8 mouse cellular contexts compared by ENCODE assay signal in the genomic region with DNA sequence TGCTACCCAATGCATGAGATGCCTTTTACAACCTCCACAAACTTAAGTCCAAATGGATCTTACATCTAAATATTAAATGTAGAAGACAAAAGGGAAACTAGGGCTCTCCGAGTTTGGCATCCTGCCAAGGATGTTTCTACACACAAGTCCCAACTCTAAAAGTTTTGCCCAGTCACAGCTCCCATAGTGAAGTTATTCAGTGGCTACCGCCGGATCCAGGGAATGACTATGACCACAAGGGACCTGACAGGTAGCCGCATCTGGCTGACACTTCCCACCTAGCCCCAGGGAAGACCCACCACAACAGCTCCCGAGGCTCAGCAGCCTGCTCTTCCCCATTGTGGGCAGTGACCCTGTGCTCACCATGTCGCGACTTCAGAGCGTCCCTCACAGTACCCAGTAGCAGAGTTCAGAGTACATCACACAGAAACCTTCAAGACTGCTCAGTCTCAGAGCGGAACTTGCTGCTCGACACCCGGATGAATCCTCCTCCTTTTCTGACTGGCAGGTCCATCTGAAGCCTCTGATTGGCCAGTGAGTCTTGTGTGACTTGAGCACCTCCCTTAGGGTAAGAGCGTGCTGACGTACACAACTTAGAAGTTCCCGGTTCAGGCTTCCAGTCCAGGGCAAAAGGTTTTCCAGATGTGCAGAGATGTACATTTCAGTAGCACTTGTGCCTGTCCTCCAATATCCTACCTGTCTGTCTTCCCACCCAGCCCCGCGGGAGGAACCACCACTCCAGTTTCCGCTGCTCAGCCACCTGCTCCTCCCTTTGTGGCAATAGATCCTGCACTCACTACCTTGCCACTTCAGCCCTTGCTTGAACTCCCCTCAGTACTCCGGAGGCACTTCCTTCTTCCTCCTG. TPM values are rescaled to one million over a fixed set of nuclear protein-coding genes. Genes with fewer than 3 reads are reported as not detected.
A peak's percentile ranks its signal among the peaks of the same experiment; 100 is the strongest.
DNase-seq lines count a peak whose midpoint lies in the region; ATAC-seq and TF ChIP-seq lines count a peak whose summit lies in the region.

Gene Zfp950, minus strand, starts transcription at position 499 of the 865 bp plus-strand sequence.

- TF ChIP-seq EP300 in liver, embryonic 14.5 days (IDR thresholded peaks at IDR 0.05; ENCODE audit: low read depth), result no peak
- TF ChIP-seq EP300 in stomach, postnatal 0 days (optimal IDR thresholded peaks at IDR 0.05), result no peak

- peak within 1 kb of the TSS; percentile 82 for H3K9ac ChIP-seq in heart, embryonic 15.5 days
- peak within 1 kb of the TSS; percentile 88 for H3K9ac ChIP-seq in liver, embryonic 14.5 days (replicated peaks)
- peak within 1 kb of the TSS; percentile 72 for H3K9ac ChIP-seq in neural tube, embryonic 11.5 days (ENCODE audit: low read length)
- peak within 1 kb of the TSS; percentile 85 for H3K9ac ChIP-seq in stomach, postnatal 0 days (ENCODE audit: low read length)

- DNase-seq in CD8-positive naive resting alpha-beta T cell, adult 2 months (ENCODE audit: low read depth in 2 of 2, low spot score in 2 of 2), result peak; percentile 75
- DNase-seq in c-Kit-positive CD71-negative TER-119-negative erythroid progenitor cells, embryonic 14.5 days (ENCODE audit: low read depth), result peak; percentile 73
- DNase-seq in forebrain, embryonic 10.5 days (ENCODE audit: extremely low spot score, low spot score), result peak; percentile 79
- peak; percentile 87 to 95 for DNase-seq in kidney, postnatal 25 days
- peak; percentile 86 to 90 (median 89) for DNase-seq in liver, embryonic 14.5 days (ENCODE audit: low read depth in 3 of 3, low spot score in 3 of 3)
- peak; percentile 80 for DNase-seq in neural tube, embryonic 11.5 days (ENCODE audit: low spot score)
- DNase-seq in stomach, postnatal 0 days (ENCODE audit: low spot score), result peak; percentile 84

- 2% methylated on average over 18 of the region's 18 CpGs for WGBS in forebrain, embryonic 10.5 days
- under 1% methylated on average over 18 of the region's 18 CpGs for WGBS in heart, embryonic 15.5 days
- whole genome bisulfite sequencing in liver, embryonic 14.5 days (ENCODE audit: insufficient replicate concordance), result under 1% methylated on average over 18 of the region's 18 CpGs
- WGBS in neural tube, embryonic 11.5 days, result 1% methylated on average over 18 of the region's 18 CpGs
- WGBS in stomach, postnatal 0 days, result 2% methylated on average over 18 of the region's 18 CpGs

- no peak; the same call in 1 of the 2 replicates for TF ChIP-seq CTCF in liver, embryonic 14.5 days (IDR thresholded peaks at IDR 0.05; ENCODE audit: low read depth)
- TF ChIP-seq CTCF in stomach, postnatal 0 days (IDR thresholded peaks at IDR 0.05; ENCODE audit: low read depth), result no peak

- no peaks in the 10 kb centered on the region for H3K27me3 ChIP-seq in forebrain, embryonic 10.5 days (ENCODE audit: poor library complexity, severe bottlenecking)
- H3K27me3 ChIP-seq in heart, embryonic 15.5 days, result no peaks in the 10 kb centered on the region
- H3K27me3 ChIP-seq in liver, embryonic 14.5 days (ENCODE audit: control insufficient read depth, insufficient read depth, low read length), result no peaks in the 10 kb centered on the region
- no peaks in the 10 kb centered on the region for H3K27me3 ChIP-seq in neural tube, embryonic 11.5 days (ENCODE audit: control insufficient read depth, insufficient read depth, low read length)
- no peaks in the 10 kb centered on the region for H3K27me3 ChIP-seq in stomach, postnatal 0 days (ENCODE audit: control insufficient read depth, insufficient read depth, low read length)

- peak within 1 kb of the TSS; percentile 83 for H3K27ac ChIP-seq in forebrain, embryonic 10.5 days
- peak within 1 kb of the TSS; percentile 67 for H3K27ac ChIP-seq in heart, embryonic 15.5 days
- peak within 1 kb of the TSS; percentile 63 for H3K27ac ChIP-seq in liver, embryonic 14.5 days
- no peak within 1 kb of the TSS for H3K27ac ChIP-seq in neural tube, embryonic 11.5 days (ENCODE audit: low read depth, low read length)
- H3K27ac ChIP-seq in stomach, postnatal 0 days (replicated peaks), result peak within 1 kb of the TSS; percentile 69

- peaks cover 6% of the 10 kb centered on the region; the same call in 1 of the 2 replicates for H3K36me3 ChIP-seq in forebrain, embryonic 10.5 days (replicated peaks)
- no peaks in the 10 kb centered on the region for H3K36me3 ChIP-seq in heart, embryonic 15.5 days
- H3K36me3 ChIP-seq in liver, embryonic 14.5 days (replicated peaks; ENCODE audit: control insufficient read depth, insufficient read depth, low read depth), result no peaks in the 10 kb centered on the region
- no peaks in the 10 kb centered on the region for H3K36me3 ChIP-seq in neural tube, embryonic 11.5 days (ENCODE audit: control insufficient read depth, insufficient read depth, low read length)
- no peaks in the 10 kb centered on the region for H3K36me3 ChIP-seq in stomach, postnatal 0 days (ENCODE audit: control insufficient read depth, insufficient read depth, low read length)

- H3K9me3 ChIP-seq in forebrain, embryonic 10.5 days, result no peaks in the 10 kb centered on the region
- H3K9me3 ChIP-seq in heart, embryonic 15.5 days (replicated peaks), result no peaks in the 10 kb centered on the region
- H3K9me3 ChIP-seq in liver, embryonic 14.5 days (ENCODE audit: control insufficient read depth, low read length), result no peaks in the 10 kb centered on the region
- no peaks in the 10 kb centered on the region for H3K9me3 ChIP-seq in neural tube, embryonic 11.5 days (ENCODE audit: control insufficient read depth, low read length)
- H3K9me3 ChIP-seq in stomach, postnatal 0 days (ENCODE audit: control insufficient read depth, low read length), result no peaks in the 10 kb centered on the region

- peak within 1 kb of the TSS; percentile 83 for H3K4me2 ChIP-seq in heart, embryonic 15.5 days
- H3K4me2 ChIP-seq in liver, embryonic 14.5 days (ENCODE audit: low read depth), result peak within 1 kb of the TSS; percentile 84
- H3K4me2 ChIP-seq in neural tube, embryonic 11.5 days (ENCODE audit: low read depth), result peak within 1 kb of the TSS; percentile 52
- peak within 1 kb of the TSS; percentile 82 for H3K4me2 ChIP-seq in stomach, postnatal 0 days (replicated peaks; ENCODE audit: low read depth)

- ATAC-seq in heart, embryonic 15.5 days (replicated peaks; ENCODE audit: insufficient number of reproducible peaks, insufficient read depth, low FRiP score, low read depth), result peak; percentile 99
- ATAC-seq in liver, embryonic 14.5 days (ENCODE audit: insufficient read depth), result peak; percentile 100
- peak; percentile 99 for ATAC-seq in neural tube, embryonic 11.5 days (ENCODE audit: insufficient read depth, low FRiP score, low TSS enrichment)
- ATAC-seq in stomach, postnatal 0 days (ENCODE audit: low FRiP score, low TSS enrichment), result peak; percentile 100

- peak within 1 kb of the TSS; percentile 81 for H3K4me3 ChIP-seq in forebrain, embryonic 10.5 days
- H3K4me3 ChIP-seq in heart, embryonic 15.5 days, result peak within 1 kb of the TSS; percentile 83
- peak within 1 kb of the TSS; percentile 89 to 93 for H3K4me3 ChIP-seq in liver, embryonic 14.5 days (ENCODE audit: insufficient read depth in 1 of 2, low read depth in 2 of 2, low read length in 2 of 2)
- H3K4me3 ChIP-seq in neural tube, embryonic 11.5 days (ENCODE audit: low read depth, low read length), result peak within 1 kb of the TSS; percentile 75
- peak within 1 kb of the TSS; percentile 79 for H3K4me3 ChIP-seq in stomach, postnatal 0 days (ENCODE audit: low read depth, low read length)

- H3K4me1 ChIP-seq in forebrain, embryonic 10.5 days, result peaks cover 16% of the 10 kb centered on the region
- H3K4me1 ChIP-seq in heart, embryonic 15.5 days (replicated peaks), result peaks cover 12% of the 10 kb centered on the region
- peaks cover 8 to 10% of the 10 kb centered on the region in 2 experiments for H3K4me1 ChIP-seq in liver, embryonic 14.5 days (replicated peaks; ENCODE audit: control insufficient read depth in 2 of 2, insufficient read depth in 2 of 2, low read length in 1 of 2)
- H3K4me1 ChIP-seq in neural tube, embryonic 11.5 days (ENCODE audit: control insufficient read depth, insufficient read depth, low read length), result 0 out of 2 replicates have a peak, but pooled peaks cover 5% of the 10 kb centered on the region
- H3K4me1 ChIP-seq in stomach, postnatal 0 days (replicated peaks; ENCODE audit: control insufficient read depth, insufficient read depth), result no peaks in the 10 kb centered on the region; the same call in 1 of the 2 replicates

RNA-seq across cellular contexts. Expression of gene Zfp950, which starts in this region (rescaled TPM):
- polyA plus RNA-seq in forebrain, embryonic 10.5 days (2016; fragmentation: Nextera tagmentation; extraction: Ambion mirVana), result 21.8 and 29.7 TPM in 2 replicates
- polyA plus RNA-seq in heart, embryonic 15.5 days (2015; fragmentation: Nextera tagmentation; extraction: Ambion mirVana), result 26.3 and 29.6 TPM in 2 replicates
- polyA plus RNA-seq in liver, embryonic 14.5 days (2012; rRNA removed), result 3.0 and 5.7 TPM in 2 replicates
- 10.3 and 10.5 TPM in 2 replicates for polyA plus RNA-seq in liver, embryonic 14.5 days (2014; fragmentation: Nextera tagmentation; extraction: Ambion mirVana)
- 28.6 and 31.6 TPM in 2 replicates for polyA plus RNA-seq in neural tube, embryonic 11.5 days (2014; fragmentation: Nextera tagmentation; extraction: Ambion mirVana)
- polyA plus RNA-seq in stomach, postnatal 0 days (2015; fragmentation: Nextera tagmentation; extraction: Ambion mirVana), result 14.6 and 16.0 TPM in 2 replicates
